Mouse (Mus musculus) olfactory bulb, adult 2 months (tissue): ENCODE measurements around the gene Slc20a1. TPM values are rescaled to one million over a fixed set of nuclear protein-coding genes. Genes with fewer than 3 reads are reported as not detected.

Experiments used
- H3K27ac ChIP-seq: fragments of 200-500 bp; 2 replicates; pipeline ENCODE4 v1.5.1; 2012; ENCODE audit warnings: low read depth, low read length; ENCODE audit not compliant: insufficient read depth
- H3K4me1 ChIP-seq: fragments of 200-500 bp; 2 replicates; pipeline ENCODE4 v1.6.1; 2012; ENCODE audit warnings: low read length; ENCODE audit not compliant: control insufficient read depth, insufficient read depth
- H3K4me3 ChIP-seq: fragments of 200-500 bp; 2 replicates; pipeline ENCODE4 v1.5.1; 2012; ENCODE audit warnings: mild to moderate bottlenecking, low read depth, low read length, moderate library complexity; ENCODE audit not compliant: insufficient read depth
- CTCF ChIP-seq: fragments of 200-500 bp; IDR thresholded peaks from 2 replicates; pipeline ENCODE4 v1.5.1; 2012; ENCODE audit warnings: low read depth, mild to moderate bottlenecking, low read length, moderate library complexity; ENCODE audit not compliant: insufficient read depth
- POLR2A ChIP-seq: fragments of 200-500 bp; IDR thresholded peaks from 2 replicates; pipeline ENCODE4 v1.6.1; 2012; ENCODE audit warnings: mild to moderate bottlenecking, low read depth, low read length, moderate library complexity; ENCODE audit not compliant: insufficient read depth
- whole genome bisulfite sequencing: fragments of 180-500 bp; shearing (Covaris S2); methylation state at CpG from one replicate; pipeline ENCODE4 v1.1.7; 2018; 5-methylcytosine and 5-hydroxymethylcytosine counted together
- polyA plus RNA-seq: library from polyadenylated mRNA; stranded (reverse); fragments of >200 nt; gene quantifications from 2 replicates; pipeline ENCODE4 v1.2.4, GENCODE M21; 2012; ENCODE audit warnings: low replicate concordance; ENCODE audit not compliant: missing spikeins, insufficient read depth, insufficient read length

Slc20a1 gene
- polyA plus RNA-seq, 1 experiment = 298 TPM

DNA sequence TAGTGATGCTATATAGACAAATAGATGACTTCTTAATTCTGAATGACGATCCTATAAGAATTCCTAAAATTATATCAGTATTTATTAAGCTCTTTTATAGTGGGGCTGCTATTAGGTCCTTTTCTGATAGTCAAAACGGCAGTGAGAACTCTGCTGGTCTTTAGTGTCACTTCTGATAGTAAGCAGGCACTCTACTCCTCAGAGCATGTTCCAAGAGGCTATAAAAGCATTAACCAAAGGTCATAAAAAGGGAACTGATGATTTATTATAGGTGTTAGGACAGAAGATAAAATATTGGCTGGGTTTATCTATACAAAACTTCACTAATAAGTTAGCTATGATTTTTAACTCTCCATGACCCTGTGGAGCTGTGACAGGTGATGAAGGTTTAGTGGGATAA, 55.5 kb downstream of the Slc20a1 start:
- TF ChIP-seq POLR2A (no peak), CTCF (no peak)
- Histone ChIP-seq H3K4me3 (no peak overlapping the region), H3K4me1 (0 out of 2 replicates have a peak, but pooled peaks cover 2% of the 10 kb centered on the region), H3K27ac (no peak overlapping the region)
- WGBS = 86% methylated on average over 2 of the region's 2 CpGs

DNA sequence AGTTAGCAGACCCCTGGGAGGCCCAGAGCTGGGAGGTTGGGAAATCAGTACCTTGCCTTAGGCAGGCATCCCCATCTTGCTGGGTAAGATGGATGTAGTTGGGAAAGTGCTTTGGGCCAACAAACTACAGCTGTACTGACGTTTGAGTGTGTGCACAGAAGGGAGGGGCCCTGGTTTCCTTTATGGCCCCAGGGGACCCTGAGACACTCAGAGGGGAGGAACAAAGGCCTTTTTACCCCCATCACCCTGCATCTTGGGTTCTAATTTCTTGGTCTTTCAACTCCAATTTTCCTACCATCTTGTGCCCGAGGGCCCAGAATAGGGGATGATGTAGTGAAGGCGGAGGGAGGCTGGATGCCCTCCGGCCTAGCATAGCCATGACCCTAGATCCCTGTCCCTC, 57.4 kb downstream of the Slc20a1 start:
- TF ChIP-seq CTCF = no peak
- no peak for TF ChIP-seq POLR2A
- WGBS = 83% methylated on average over 4 of the region's 4 CpGs
- Histone ChIP-seq H3K27ac (no peak overlapping the region), H3K4me3 (no peak overlapping the region), H3K4me1 (0 out of 2 replicates have a peak, but pooled peaks cover 2% of the 10 kb centered on the region)

- Histone ChIP-seq H3K4me3 (no peak overlapping the region), H3K4me1 (0 out of 2 replicates have a peak, but pooled peaks cover 2% of the 10 kb centered on the region), H3K27ac (no peak overlapping the region)
- no peak for TF ChIP-seq POLR2A
- TF ChIP-seq CTCF = no peak
- 95% methylated on average over 3 of the region's 3 CpGs for WGBS
Measured at GRCm38 (mm10) chr2:129258056-129258455, 59.5 kb downstream of the Slc20a1 start.

GRCm38 (mm10) chr2:129258475-129259211, 60.1 kb downstream of the Slc20a1 start:
- Histone ChIP-seq H3K27ac (no peak overlapping the region), H3K4me1 (0 out of 2 replicates have a peak, but pooled peaks cover 2% of the 10 kb centered on the region), H3K4me3 (no peak overlapping the region)
- WGBS = 24% methylated on average over 7 of the region's 7 CpGs
- TF ChIP-seq POLR2A (no peak), CTCF (no peak)

DNA sequence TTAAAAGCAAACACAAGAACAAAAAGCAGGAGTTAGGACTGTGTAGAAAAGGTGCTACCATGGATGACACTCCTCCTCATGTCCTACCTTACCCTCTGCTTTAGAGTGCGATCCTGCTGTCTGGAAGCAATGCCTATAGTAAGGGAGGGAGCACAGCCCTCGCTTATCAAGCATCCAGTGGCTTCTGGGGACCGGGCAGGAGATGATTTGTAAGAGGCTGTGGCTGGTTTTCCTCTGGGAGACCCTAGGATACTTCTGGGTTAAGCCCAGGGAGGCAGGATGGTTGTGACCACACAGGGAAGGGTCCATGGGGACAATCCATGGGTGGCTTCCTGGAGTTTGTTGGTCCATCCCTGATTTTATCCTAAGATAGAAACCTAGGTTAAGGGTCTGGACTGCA, 62.1 kb downstream of the Slc20a1 start:
- WGBS = 82% methylated on average over 3 of the region's 3 CpGs
- no peak overlapping the region for H3K4me3 ChIP-seq

More for the DNA sequence above, 62.1 kb downstream of the Slc20a1 start:
- H3K4me1 ChIP-seq = 0 out of 2 replicates have a peak, but pooled peaks cover 2% of the 10 kb centered on the region
- no peak for TF ChIP-seq POLR2A
- TF ChIP-seq CTCF = no peak
- H3K27ac ChIP-seq = no peak overlapping the region

Other genes with a start within 250 kb of the Slc20a1 start
- gene Zc3h6, start 231.4 kb upstream of the Slc20a1 start, polyA plus RNA-seq = not detected in 2 replicates
- gene Gm10762, start 231.0 kb upstream of the Slc20a1 start, polyA plus RNA-seq = not detected in 2 replicates
- gene Vinac1, start 150.6 kb upstream of the Slc20a1 start, polyA plus RNA-seq = not detected in 2 replicates
- not detected in 2 replicates for gene Ttl, start 132.8 kb upstream of the Slc20a1 start, polyA plus RNA-seq
- not detected in 2 replicates for gene Polr1b, start 97.8 kb upstream of the Slc20a1 start, polyA plus RNA-seq
- gene Chchd5, start 69.1 kb upstream of the Slc20a1 start, polyA plus RNA-seq = not detected in 2 replicates
- not detected in 2 replicates for gene Ckap2l, start 98.4 kb downstream of the Slc20a1 start, polyA plus RNA-seq
- not detected in 2 replicates for gene Il1a, start 111.2 kb downstream of the Slc20a1 start, polyA plus RNA-seq
- not detected in 2 replicates for gene Il1b, start 172.4 kb downstream of the Slc20a1 start, polyA plus RNA-seq